Mouse (Mus musculus) neural tube, embryonic 15.5 days (tissue): ENCODE results near the gene Kctd10. TPM values are rescaled to one million over a fixed set of nuclear protein-coding genes. Genes with fewer than 3 reads are reported as not detected.

ENCODE experiments used
- ATAC-seq: fragments of 200-750 bp; cut with Nextera tagmentation; 2 replicates; pipeline ENCODE4 v1.8.0; 2017; ENCODE audit warnings: mild to moderate bottlenecking, moderate TSS enrichment, moderate library complexity; ENCODE audit not compliant: low FRiP score
- H3K27ac ChIP-seq: fragments of 300-500 bp; sonication (generic); replicated peaks from 2 replicates; pipeline ENCODE4 v1.5.1; 2015; ENCODE audit warnings: mild to moderate bottlenecking, inconsistent platforms
- H3K27me3 ChIP-seq: fragments of 300-500 bp; sonication (generic); replicated peaks from 2 replicates; pipeline ENCODE4 v1.6.1; 2015; ENCODE audit warnings: inconsistent platforms
- H3K36me3 ChIP-seq: fragments of 300-500 bp; sonication (generic); 2 replicates; pipeline ENCODE4 v1.6.1; 2015; ENCODE audit warnings: inconsistent platforms
- H3K4me1 ChIP-seq: fragments of 300-500 bp; sonication (generic); 2 replicates; pipeline ENCODE4 v1.6.1; 2015; ENCODE audit warnings: inconsistent platforms
- H3K4me2 ChIP-seq: fragments of 300-500 bp; sonication (generic); 2 replicates; pipeline ENCODE4 v1.6.1; 2015; ENCODE audit warnings: inconsistent platforms, mild to moderate bottlenecking, moderate library complexity
- H3K4me3 ChIP-seq: fragments of 300-500 bp; sonication (generic); replicated peaks from 2 replicates; pipeline ENCODE4 v1.5.1; 2015; ENCODE audit warnings: mild to moderate bottlenecking, inconsistent platforms
- H3K9ac ChIP-seq: fragments of 300-500 bp; sonication (generic); replicated peaks from 2 replicates; pipeline ENCODE4 v1.6.1; 2015; ENCODE audit warnings: mild to moderate bottlenecking, inconsistent platforms
- H3K9me3 ChIP-seq: fragments of 300-500 bp; sonication (generic); replicated peaks from 2 replicates; pipeline ENCODE4 v1.6.1; 2016; ENCODE audit warnings: inconsistent platforms
- WGBS: fragments of 180-500 bp; shearing (Covaris S2); methylation state at CpG from one replicate; pipeline ENCODE4 v1.1.7; 2015; ENCODE audit warnings: mixed read lengths; 5-methylcytosine and 5-hydroxymethylcytosine counted together
- polyA plus RNA-seq: library from polyadenylated mRNA; unstranded; fragments of >200 nt; fragmentation: Nextera tagmentation; extraction: Ambion mirVana; gene quantifications from 2 replicates; pipeline ENCODE4 v1.2.1, GENCODE M21; 2015

Gene Kctd10
- polyA plus RNA-seq, 1 experiment from 2014 or later = 50.5 TPM

- Histone ChIP-seq H3K4me3 (no peak overlapping the region), H3K9ac (no peak overlapping the region), H3K9me3 (no peaks in the 10 kb centered on the region), H3K27me3 (no peaks in the 10 kb centered on the region), H3K4me2 (no peak overlapping the region), H3K36me3 (peaks cover 88% of the 10 kb centered on the region), H3K27ac (no peak overlapping the region), H3K4me1 (peaks cover 14% of the 10 kb centered on the region)
- WGBS = 89% methylated on average over 23 of the region's 23 CpGs
- ATAC-seq = no peak
Observed at GRCm38 (mm10) chr5:114365043-114365752, 15.1 kb downstream of the Kctd10 start.

GRCm38 (mm10) chr5:114360968-114361367 lies 19.3 kb downstream of the Kctd10 start:
- 87% methylated on average over 15 of the region's 15 CpGs for WGBS
- Histone ChIP-seq H3K4me1 (peaks cover 15% of the 10 kb centered on the region; the same call in 1 of the 2 replicates), H3K9ac (no peak overlapping the region), H3K36me3 (peaks cover 53% of the 10 kb centered on the region), H3K9me3 (no peaks in the 10 kb centered on the region), H3K27me3 (no peaks in the 10 kb centered on the region), H3K4me3 (no peak overlapping the region), H3K27ac (no peak overlapping the region), H3K4me2 (no peak overlapping the region)
- ATAC-seq = no peak

- WGBS = 77% methylated on average over 8 of the region's 8 CpGs
- H3K36me3 ChIP-seq = peaks cover 39% of the 10 kb centered on the region
- H3K27ac ChIP-seq = no peak overlapping the region
- H3K4me1 ChIP-seq = peaks cover 15% of the 10 kb centered on the region; the same call in 1 of the 2 replicates
- H3K4me2 ChIP-seq = no peak overlapping the region
- no peak for ATAC-seq
- H3K27me3 ChIP-seq = no peaks in the 10 kb centered on the region
- H3K4me3 ChIP-seq = no peak overlapping the region
- no peak overlapping the region for H3K9ac ChIP-seq
- no peaks in the 10 kb centered on the region for H3K9me3 ChIP-seq
Observed at GRCm38 (mm10) chr5:114359586-114359985, 20.7 kb downstream of the Kctd10 start.

- 64% methylated on average over 10 of the region's 10 CpGs for WGBS
- Histone ChIP-seq H3K9ac (no peak overlapping the region), H3K27ac (no peak overlapping the region), H3K27me3 (no peaks in the 10 kb centered on the region), H3K4me3 (no peak overlapping the region), H3K36me3 (peaks cover 33% of the 10 kb centered on the region), H3K4me1 (peaks cover 15% of the 10 kb centered on the region; the same call in 1 of the 2 replicates), H3K4me2 (no peak overlapping the region), H3K9me3 (no peaks in the 10 kb centered on the region)
- ATAC-seq = no peak
Observed at GRCm38 (mm10) chr5:114358833-114359232, 21.5 kb downstream of the Kctd10 start.

- no peak overlapping the region for H3K4me2 ChIP-seq
- H3K4me3 ChIP-seq = no peak overlapping the region
- H3K9ac ChIP-seq = no peak overlapping the region
- 56% methylated on average over 23 of the region's 23 CpGs for WGBS
- H3K27ac ChIP-seq = peak overlapping the region; percentile 42
- peaks cover 15% of the 10 kb centered on the region; the same call in 1 of the 2 replicates for H3K4me1 ChIP-seq
- peaks cover 20% of the 10 kb centered on the region for H3K36me3 ChIP-seq
- H3K9me3 ChIP-seq = no peaks in the 10 kb centered on the region
- no peaks in the 10 kb centered on the region for H3K27me3 ChIP-seq
- ATAC-seq = no peak
Observed at GRCm38 (mm10) chr5:114356936-114357751, 23.2 kb downstream of the Kctd10 start.

- Histone ChIP-seq H3K9me3 (no peaks in the 10 kb centered on the region), H3K4me2 (no peak overlapping the region), H3K9ac (no peak overlapping the region), H3K4me3 (no peak overlapping the region), H3K27ac (no peak overlapping the region; the same call in 1 of the 2 replicates), H3K36me3 (peaks cover 17% of the 10 kb centered on the region), H3K4me1 (peaks cover 15% of the 10 kb centered on the region; the same call in 1 of the 2 replicates), H3K27me3 (no peaks in the 10 kb centered on the region)
- WGBS = 27% methylated on average over 7 of the region's 7 CpGs
- ATAC-seq = no peak
Observed at GRCm38 (mm10) chr5:114356250-114356935, 23.9 kb downstream of the Kctd10 start.

GRCm38 (mm10) chr5:114351490-114351889 lies 28.8 kb downstream of the Kctd10 start:
- 65% methylated on average over 10 of the region's 10 CpGs for WGBS
- H3K36me3 ChIP-seq = no peaks in the 10 kb centered on the region
- no peak overlapping the region for H3K4me2 ChIP-seq
- no peak for ATAC-seq
- peaks cover 3% of the 10 kb centered on the region; the same call in 1 of the 2 replicates for H3K4me1 ChIP-seq
- H3K4me3 ChIP-seq = no peak overlapping the region
- H3K9me3 ChIP-seq = no peaks in the 10 kb centered on the region
- no peak overlapping the region for H3K9ac ChIP-seq
- H3K27me3 ChIP-seq = no peaks in the 10 kb centered on the region
- no peak overlapping the region for H3K27ac ChIP-seq

GRCm38 (mm10) chr5:114347005-114347404 lies 33.3 kb downstream of the Kctd10 start:
- Histone ChIP-seq H3K4me1 (no peaks in the 10 kb centered on the region), H3K9ac (no peak overlapping the region), H3K4me2 (no peak overlapping the region), H3K36me3 (no peaks in the 10 kb centered on the region), H3K9me3 (no peaks in the 10 kb centered on the region), H3K27me3 (no peaks in the 10 kb centered on the region), H3K27ac (no peak overlapping the region), H3K4me3 (no peak overlapping the region)
- ATAC-seq = no peak
- WGBS = 90% methylated on average over 10 of the region's 10 CpGs

GRCm38 (mm10) chr5:114345538-114345937 lies 34.8 kb downstream of the Kctd10 start:
- no peak overlapping the region for H3K27ac ChIP-seq
- no peak overlapping the region for H3K4me3 ChIP-seq
- H3K27me3 ChIP-seq = no peaks in the 10 kb centered on the region
- H3K4me2 ChIP-seq = no peak overlapping the region
- no peak for ATAC-seq
- no peaks in the 10 kb centered on the region for H3K9me3 ChIP-seq
- no peaks in the 10 kb centered on the region for H3K4me1 ChIP-seq
- H3K9ac ChIP-seq = no peak overlapping the region
- WGBS = 59% methylated on average over 3 of the region's 3 CpGs
- H3K36me3 ChIP-seq = no peaks in the 10 kb centered on the region

GRCm38 (mm10) chr5:114343612-114344011 lies 36.7 kb downstream of the Kctd10 start:
- H3K9ac ChIP-seq = no peak overlapping the region
- WGBS = 90% methylated on average over 7 of the region's 7 CpGs

GRCm38 (mm10) chr5:114342996-114343395 lies 37.3 kb downstream of the Kctd10 start:
- no peak for ATAC-seq
- Histone ChIP-seq H3K36me3 (no peaks in the 10 kb centered on the region), H3K27ac (no peak overlapping the region)

More at GRCm38 (mm10) chr5:114343612-114344011, 36.7 kb downstream of the Kctd10 start:
- no peaks in the 10 kb centered on the region for H3K4me1 ChIP-seq
- ATAC-seq = no peak
- no peak overlapping the region for H3K4me2 ChIP-seq
- H3K9me3 ChIP-seq = no peaks in the 10 kb centered on the region
- H3K27ac ChIP-seq = no peak overlapping the region
- H3K36me3 ChIP-seq = no peaks in the 10 kb centered on the region
- no peak overlapping the region for H3K4me3 ChIP-seq
- H3K27me3 ChIP-seq = no peaks in the 10 kb centered on the region

More at GRCm38 (mm10) chr5:114342996-114343395, 37.3 kb downstream of the Kctd10 start:
- no peak overlapping the region for H3K9ac ChIP-seq
- 84% methylated on average over 5 of the region's 5 CpGs for WGBS
- no peak overlapping the region for H3K4me3 ChIP-seq
- no peaks in the 10 kb centered on the region for H3K4me1 ChIP-seq
- no peaks in the 10 kb centered on the region for H3K27me3 ChIP-seq
- no peaks in the 10 kb centered on the region for H3K9me3 ChIP-seq
- no peak overlapping the region for H3K4me2 ChIP-seq
